Mouse (Mus musculus) induced T-regulatory cell, adult 2 months (primary cell): ENCODE data around the gene Cltb.
"Not testable (repeated sequence)": the region's sequence is repeated elsewhere in the genome, so short reads cannot be mapped to it uniquely, and the experiment has no call there.

Source experiments
- DNase-seq: peaks from one replicate; pipeline ENCODE4 v3.0.0-alpha.2; 2012; ENCODE audit warnings: low read depth

Cltb gene

DNA sequence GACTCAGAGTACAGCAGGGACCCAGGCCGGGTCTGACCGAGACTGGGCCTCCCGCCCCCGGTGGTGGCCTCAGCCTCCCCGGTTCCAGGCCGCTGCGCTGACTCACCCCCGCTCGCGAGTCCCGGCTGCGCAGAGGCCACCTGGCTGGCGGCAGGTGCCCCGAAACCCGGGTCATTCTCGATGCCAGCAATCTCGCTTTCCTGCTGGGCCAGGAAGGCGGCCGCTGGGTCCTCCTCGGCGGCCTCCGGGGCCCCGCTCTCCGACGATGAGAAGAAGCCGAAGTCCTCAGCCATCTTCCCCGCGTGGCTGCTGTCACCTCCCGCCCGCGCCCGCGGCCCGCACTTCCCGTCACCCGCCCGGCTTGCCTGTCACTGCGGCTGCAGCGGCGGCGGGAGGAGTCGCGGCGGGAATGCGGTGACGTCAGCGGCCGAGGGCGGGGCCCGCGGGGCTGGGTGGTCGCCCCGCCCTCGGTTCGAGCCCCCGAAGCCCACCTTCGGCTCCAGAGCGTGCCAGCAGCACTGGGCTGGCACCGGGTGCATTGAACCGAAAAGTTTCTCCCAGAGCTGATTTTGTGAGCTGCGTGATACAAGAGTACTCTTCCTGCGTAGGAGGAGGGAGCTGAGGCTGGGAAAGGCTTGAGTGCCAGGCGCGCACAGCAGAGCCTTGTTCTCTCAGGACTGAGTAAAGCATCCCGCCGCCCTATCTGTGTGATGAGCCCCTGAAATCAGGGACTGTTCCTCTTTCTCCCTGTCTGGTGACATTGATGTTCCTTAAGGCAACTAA is at the start of gene Cltb:
Cltb (minus strand) TSS at position 373 of the 783 bp plus-strand sequence.
- DNase-seq, result peak; percentile 81

DNA sequence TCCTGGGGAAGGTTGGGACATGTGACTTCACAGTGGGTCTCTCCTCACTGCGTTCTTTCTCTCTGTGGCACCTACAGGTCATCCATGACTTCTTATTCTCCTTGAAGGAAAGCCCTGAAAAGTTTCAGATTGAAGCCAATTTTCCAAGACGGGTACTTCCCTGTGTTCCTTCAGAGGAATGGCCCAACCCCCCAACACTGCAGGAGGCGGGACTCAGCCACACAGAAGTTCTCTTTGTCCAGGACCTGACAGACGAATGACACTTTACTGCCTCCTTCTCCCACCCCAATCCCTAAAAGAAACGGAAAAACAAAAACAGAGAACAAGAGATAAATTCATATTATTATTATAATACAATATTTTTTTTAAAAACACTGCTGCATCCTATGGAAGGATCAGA is 49.7 kb upstream of the Cltb start:
- DNase-seq, result no peak

DNA sequence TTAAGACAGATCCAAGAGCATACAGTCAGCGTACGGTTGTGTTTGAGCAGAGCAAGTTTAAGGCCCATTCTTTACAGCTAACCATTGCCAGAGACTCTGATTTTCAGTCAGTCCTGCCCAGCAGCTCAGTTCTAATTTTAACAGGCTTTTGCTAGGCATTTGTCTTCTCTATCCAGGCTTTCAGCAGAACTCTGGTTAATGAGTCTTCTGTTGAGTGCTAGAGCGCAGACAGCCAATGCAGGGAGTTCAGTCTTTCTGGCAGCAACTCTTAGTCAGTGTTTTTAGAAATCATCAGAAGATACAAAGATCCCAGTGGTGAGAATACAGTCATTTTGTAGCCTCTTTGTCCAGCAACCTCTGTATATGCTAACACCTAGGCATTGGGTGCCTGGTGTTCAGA is 39.3 kb upstream of the Cltb start:
- no peak for DNase-seq

DNA sequence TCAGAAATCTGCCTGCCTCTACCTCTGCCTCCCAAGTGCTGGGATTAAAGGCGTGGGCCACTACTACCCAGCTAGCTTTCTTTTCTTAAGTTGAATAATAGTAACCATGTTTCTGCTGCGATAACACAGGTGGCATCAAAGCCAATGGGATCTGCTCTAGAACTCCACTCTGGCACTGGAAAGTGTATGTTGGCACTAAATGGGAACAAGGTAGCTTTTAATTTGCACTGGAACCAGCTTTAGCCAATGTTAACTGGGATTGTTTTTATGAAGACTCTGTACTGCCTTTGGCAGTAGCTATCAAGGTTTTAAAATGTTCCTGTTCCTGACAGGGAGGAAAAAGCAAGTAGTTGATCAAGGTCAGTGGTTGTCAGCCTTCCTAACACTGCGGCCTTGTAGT is 23.9 kb upstream of the Cltb start:
- no peak for DNase-seq

DNA sequence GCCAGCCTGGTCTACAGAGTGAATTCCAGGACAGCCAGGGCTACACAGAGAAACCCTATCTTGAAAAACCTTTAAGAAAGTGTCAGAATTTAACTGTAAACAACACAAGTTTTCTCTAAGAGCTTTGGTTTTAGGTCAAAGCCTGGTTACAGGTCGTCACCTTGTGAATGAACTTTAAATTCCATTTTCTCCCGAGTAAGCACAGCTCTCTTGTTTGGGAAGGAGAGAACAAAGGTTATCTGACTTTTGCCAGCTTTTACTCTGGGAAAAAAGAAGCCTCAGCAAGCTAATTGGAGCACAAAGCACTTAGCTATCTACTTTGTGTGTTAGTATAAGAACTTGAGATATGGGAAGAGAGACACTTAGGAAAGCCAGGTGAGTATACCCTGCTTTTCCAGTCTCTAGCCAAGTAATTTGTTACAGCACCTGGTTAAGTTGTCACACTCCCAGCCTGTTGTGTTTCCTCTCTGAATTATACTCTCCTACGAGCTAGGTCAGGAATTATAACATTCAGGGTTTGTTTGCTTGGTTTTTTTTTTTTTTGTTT is 21.7 kb upstream of the Cltb start:
- DNase-seq, result no peak

DNA sequence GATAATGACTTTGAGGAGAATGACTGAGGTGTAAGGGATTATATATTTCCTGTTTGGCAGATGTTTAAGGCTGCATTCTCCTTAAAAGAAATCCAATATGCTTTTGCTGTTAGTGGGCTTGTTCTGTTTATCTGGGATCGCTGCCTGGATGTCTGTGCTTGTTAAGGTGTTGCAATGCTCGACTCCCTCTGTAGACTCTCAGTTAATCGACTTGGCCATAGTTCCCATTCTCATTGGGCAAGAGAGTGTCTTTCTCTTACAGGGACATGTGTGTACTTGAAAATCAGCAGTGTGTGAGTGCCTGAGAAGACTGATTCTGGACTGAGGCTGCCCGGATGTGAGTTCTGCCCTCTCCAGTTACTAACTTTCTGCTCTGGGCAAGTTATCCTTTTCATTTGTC is 18.0 kb upstream of the Cltb start:
- no peak for DNase-seq

DNA sequence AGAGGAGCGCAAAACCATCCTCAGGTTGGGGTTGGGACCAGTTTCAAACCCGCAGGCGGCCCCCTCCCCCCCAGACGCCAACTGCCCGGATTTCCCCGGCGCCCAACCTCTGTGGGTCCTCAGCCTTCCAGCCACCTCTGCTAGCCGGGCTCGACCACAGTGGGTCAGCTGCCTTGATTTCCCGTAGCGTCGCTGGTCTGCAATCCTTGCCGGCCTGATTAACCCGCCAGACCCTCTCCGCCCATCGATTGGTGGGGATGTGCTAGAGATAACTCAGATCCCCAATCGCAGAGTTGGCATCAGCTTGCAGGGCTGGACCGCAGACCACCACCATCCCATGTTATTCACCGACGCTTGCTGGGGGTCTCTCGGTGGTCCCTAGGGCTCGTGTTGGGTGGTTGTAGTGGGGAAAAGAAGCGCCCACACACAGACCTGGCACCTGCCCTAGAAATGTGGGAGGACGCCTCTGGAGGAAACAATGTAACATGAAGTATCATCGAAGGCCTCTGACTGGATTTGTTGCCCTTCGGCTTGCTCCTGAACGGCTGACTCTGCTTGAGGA is 10.9 kb upstream of the Cltb start:
- peak; percentile 69 for DNase-seq

DNA sequence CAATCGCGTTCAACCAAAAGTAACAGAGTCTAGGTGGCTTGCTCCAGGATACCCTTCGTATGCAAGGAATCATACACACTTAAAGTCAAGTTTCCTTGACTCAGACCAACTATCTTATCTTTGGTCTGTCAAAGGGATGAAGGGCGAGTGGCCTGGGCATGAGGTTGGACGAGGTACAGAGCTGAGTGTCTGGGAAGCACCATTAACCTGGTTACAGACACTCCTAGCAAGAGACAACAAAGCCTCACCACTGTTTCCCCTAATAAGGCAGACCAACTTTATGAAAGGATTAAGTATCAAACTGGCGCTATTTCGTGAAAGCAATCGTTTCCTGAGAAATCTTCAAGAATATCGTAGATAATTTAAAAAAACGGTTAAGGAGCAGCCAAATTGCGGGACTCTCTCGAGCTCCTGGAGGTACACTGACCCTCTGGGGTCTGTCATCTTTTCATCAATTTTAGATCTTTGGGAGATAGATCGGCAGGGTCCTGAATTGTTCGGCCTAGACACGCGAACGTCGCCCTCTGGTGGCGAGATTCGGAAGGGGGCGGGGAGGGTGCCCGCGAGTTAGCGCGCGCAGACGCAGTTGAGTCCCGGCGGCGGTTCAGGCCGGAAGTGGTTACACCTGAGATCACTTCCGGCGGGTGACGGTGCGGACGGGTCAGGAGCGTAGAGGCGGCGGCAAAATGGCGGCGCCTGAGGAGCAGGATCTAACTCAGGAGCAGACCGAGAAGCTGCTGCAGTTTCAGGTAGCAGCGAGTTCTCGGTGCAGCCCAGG is 10.2 kb upstream of the Cltb start, which contains the start of gene Faf2:
Faf2 (plus strand) TSS at position 630 of the 778 bp plus-strand sequence.
- peak; percentile 98 for DNase-seq

DNA sequence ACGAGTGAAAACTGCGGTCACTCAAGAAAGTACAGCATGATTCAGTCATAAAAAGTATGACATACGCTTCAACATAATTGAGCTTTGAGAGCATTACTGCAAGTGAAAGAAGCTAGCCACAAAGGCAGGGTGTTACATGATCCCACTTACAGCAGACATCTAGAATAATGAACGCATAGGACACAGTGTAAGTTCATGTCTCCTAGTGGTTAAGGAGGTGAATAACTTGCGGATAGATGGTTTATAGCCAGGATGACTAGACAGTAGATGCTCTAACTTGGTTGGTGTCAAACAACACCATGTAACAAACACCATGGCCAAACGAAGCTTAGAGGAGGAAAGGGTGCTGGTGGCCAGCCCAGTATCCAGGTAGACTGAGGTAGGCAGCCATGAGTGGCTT is 5.9 kb upstream of the Cltb start:
- peak; percentile 38 for DNase-seq

DNA sequence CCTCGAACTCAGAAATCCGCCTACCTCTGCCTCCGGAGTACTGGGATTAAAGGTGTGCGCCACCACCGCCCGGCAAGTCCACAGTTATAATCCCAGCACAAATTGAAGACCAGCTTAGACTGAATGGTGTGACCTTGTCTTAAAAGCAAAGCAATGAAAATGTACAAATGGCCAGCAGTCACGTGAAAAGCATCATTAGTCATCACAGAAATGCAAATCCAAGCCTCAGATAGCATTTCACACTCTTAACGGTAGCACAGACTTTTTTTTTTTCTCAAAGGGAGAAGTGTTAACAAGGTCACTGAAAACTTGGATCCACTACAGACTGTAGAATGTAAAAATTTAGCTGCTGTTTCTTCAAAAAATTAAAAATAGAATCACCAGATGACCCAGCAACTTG is 5.2 kb upstream of the Cltb start:
- DNase-seq, result no peak

DNA sequence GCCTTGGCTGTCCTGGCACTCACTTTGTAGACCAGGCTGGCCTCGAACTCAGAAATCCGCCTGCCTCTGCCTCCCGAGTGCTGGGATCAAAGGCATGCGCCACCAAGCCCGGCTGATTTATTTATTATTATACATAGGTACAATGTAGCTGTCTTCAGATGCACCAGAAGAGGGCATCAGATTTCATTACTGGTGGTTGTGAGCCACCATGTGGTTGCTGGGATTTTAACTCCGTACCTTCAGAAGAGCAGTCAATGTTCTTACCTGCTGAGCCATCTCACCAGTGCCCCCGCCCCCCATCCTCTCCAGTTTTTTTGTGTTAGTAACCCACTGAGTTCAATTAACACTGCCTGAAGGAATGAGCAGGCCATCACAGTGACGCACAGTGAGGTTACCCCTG is 2.0 kb upstream of the Cltb start:
- DNase-seq, result not testable (repeated sequence)

DNA sequence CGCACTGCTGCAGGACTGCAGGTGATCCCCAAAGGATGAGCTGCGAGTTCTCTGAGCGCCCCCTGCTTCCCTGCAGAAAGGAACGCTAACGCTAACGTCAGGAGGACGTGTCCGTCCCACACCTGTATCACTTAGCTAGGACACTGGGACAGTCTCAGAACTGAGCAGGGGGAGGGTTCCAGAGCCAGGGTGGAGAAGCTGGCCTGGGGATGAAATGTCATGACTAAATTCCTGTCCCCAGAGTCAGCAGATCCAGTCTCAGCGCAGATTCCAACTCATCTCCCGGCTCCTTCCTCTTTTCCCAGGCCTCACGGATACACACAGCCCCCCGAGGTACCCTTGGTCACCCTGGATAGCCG is 552 bp downstream of the Cltb start:
- DNase-seq, result no peak

DNA sequence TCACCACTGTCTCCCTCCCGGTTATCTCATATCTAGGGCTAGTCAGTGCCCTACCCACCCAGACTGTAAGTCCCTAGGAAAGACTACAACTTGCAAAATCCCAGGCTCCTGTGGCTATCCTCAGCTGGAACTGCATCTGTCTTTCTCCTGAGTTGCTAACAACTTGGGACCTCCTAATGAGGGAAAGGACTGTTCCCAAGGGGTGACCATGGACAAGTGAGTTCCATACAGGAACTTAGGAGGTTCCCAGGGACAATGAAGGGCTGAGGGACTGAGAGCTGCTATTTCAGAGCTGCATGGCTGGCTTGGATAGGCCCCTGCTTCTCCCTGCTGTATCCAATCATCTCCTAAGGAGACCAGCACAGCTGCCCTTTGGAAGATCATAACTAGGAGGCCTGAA is 1.8 kb downstream of the Cltb start:
- DNase-seq, result no peak

DNA sequence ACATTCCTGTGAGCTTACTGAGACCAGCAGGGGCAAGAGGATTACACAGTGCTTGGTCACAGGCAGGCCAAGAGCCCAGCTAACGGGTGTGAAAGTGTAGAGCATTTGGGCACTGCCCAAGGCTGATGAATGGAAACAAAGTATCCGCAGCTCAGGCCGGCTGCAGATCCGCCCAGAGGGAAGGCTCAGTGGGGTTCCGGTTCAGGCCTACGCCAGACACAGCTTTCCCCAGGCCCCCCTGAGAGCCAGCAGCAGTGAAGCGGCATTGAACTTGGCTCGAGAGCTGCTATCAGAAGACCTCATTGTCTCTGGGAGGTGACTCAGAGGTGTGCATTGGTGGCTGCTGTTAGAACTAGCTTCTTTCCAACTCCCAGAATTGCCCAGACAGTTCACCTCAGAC is 2.5 kb downstream of the Cltb start:
- no peak for DNase-seq

DNA sequence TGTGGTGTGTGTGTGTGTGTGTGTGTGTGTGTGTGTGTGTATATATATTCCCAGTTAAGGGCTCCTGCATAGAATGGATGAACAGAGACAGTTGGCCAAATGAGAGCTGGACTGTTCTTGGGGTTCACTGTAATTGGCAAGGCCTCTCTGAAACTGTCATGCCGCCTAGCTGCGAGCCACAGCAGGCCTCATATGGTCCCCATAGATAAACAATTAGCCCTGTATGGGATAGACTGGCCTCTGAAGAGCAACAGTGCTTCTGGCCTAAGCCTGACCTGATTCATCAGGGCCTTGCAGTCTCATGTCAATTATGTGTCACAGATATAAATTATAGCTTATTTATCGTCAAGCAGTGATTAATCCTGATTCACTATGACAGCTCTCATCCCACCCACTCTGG is 3.1 kb downstream of the Cltb start:
- no peak for DNase-seq

DNA sequence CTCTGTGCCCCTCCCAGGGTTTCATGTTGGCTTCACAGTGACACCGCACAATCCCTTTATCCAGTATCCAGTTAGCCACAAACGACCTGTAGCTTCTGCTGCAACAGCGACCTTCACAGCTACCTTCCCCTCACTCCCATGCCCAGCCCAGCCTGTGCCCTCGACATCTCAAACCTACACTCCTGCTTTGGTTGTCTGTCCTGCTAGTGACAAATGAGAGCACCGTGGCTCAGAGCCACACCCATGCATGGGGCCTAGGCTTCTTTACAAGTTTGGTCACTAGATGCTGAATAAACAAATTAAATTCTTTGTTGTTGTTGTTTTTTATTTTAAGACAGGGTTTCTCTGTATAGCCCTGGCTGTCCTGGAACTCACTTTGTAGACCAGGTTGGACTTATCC is 3.9 kb downstream of the Cltb start:
- no peak for DNase-seq

DNA sequence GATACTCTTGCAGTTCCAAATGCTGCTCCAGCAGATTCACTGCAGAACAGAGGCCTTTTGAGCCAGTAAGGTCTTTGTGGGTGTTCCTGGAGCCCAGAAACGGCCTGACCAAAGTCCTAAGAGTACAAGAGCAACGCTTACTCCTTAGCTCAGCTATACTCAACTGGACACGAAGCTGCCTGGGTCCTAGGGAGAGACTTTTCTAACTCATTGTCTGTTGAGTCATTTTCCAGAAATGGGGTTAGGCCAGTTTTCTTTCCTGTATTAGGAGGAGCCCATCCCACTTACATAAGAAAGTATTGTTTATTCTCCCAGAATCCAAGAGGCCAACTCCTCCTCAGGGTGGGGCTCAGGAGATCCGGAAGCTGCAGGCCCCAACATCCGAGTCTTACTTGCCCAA is 5.7 kb downstream of the Cltb start:
- no peak for DNase-seq

DNA sequence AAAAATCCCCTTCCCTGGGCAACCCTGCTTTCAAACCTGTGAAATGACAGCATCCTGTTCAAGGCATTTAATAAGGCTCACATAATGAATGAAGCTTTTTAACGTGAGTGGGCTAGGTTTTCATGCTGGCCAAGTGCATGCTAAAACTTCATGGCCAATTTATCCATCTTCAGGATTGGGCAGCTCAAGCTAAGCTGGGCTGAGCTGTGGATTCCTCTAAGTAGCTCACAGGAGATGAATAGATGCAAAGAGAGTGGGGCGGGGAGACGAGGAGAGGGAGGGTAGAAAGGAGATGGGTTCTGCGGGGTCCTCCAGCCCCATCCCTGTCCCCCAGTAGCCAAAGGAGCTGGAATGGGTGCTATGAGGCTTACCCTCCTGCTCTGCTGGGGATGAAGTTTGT is 6.9 kb downstream of the Cltb start:
- DNase-seq, result no peak

DNA sequence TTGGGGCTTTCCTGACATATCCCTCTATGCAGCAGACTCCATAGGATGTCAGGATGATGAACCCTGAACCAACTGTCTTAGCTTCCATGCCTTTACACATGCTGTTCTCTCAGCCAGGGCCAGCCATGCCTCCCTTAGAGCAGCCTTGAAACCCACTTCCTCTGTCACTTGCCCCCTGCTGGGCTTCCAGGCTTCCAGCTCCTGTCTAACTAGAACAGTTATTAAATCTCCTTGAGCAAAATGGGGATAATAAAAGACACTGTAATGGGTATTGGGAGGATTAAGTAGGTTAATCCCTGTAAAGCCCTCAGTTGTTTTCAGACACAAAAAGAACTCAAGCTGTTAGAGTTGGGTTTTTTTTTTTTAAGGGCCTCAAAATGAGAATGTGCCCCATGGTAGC is 7.6 kb downstream of the Cltb start:
- DNase-seq, result no peak

DNA sequence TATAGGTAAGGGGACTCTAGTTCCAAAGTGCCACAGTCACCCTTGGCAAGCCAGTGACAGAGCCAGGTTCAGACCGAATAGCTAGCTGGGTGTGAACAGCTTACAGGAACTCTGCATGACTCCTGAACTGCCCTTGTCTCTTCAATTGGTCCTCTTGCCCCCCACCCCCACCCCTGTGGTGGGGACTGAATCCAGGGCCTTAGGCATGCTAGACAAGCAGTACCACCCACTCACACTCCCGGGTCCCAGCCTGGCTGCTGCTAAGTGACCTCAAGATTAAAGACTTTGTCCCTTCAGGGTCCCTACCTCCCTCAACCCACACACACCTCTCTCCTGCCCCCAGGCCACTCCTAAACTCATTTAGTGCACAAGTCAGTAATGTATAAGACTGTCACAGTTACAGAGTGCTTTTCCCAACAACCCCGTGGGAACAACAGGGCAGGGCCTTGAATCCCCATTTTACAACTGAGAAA is 8.5 kb downstream of the Cltb start:
- no peak for DNase-seq

DNA sequence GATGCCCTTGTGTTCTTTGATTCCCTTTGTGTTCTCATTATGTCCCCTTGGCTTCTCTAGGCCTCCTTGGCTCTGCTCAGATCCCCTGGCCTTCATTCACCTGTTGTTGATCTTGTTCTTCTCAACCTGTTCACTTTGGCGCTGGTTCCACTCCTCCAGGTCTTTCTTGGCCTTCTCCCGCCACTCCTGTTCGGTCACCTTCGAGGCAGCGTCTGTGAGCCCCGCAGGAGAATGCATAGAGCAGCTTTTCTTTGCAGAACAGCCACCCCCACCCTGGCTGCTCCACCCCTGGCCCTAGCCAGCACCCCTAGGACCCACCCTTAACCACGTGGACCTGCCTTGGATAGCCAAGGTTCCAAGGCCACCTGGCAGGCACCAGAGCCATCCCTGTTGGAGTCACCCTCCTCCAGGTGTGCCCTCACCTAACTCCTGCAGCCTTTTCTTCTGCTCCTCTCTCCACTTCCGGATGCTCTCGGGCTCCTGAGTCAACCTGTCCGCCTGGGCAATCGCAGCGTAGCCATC is 12.5 kb downstream of the Cltb start:
- no peak for DNase-seq

DNA sequence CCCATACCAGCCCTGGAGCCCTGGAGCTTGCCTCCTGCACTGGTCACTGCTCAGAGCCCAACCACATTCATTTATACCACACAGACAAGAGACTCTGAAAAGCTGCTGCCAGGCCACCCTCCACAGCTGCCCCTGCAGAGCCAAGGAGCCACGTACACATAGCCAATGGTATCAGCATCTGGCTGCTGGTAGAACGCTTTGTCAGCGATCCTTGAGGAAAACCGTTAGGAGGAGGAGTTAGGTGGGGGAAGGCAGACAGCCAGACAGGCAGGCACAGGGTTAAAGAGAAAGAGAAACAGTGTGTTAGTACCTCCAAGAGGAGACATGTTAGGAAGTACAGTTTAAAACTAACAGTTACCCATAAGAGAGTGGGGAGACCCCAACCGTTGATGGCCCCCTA is 14.3 kb downstream of the Cltb start:
- no peak for DNase-seq
